Comparison of ENCODE assay signal across 8 mouse cellular contexts in the genomic region with DNA sequence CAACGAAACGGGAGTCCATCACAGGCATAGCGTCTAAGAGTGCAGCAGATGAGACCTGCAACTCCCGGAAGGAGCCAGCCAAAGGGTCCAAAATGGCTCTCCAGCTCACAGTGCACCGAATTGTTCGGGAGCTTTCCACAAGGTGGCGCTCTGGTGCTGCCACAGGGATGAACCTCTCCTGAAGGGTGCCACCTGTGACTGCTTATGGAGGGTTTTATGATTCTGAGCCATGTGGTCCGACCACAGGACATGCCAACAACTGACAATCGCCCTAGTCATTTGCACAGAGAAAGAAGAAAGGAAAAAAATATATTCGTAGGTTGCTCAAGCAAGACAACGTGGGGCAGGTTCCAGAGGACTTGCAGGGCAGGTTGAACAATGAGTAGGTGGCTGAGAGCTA.
DNase-seq lines count a peak whose midpoint lies in the region; ATAC-seq and TF ChIP-seq lines count a peak whose summit lies in the region.
"Had no signal": no experiment of that assay in that cellular context is flagged by ENCODE, and none has a peak within 500 bp of the region (broad histone marks: within the 10 kb centered on the region; RNA-seq: fewer than 3 reads in every experiment).

No protein-coding gene starts in this region.

- WGBS in hindbrain, embryonic 14.5 days = 48% methylated on average over 11 of the region's 11 CpGs

- H3K4me3 ChIP-seq in MEL (ENCODE audit: control insufficient read depth in 1 of 2, insufficient read depth in 1 of 2, low read depth in 2 of 2, low read length in 2 of 2) = peak overlapping the region; percentile 36 to 46
- no peak overlapping the region for H3K4me3 ChIP-seq in hindbrain, embryonic 14.5 days (replicated peaks; ENCODE audit: low read length)
- H3K4me3 ChIP-seq: neural tube, embryonic 13.5 days had no signal

- no peaks in the 10 kb centered on the region; a peak in 1 of 4 replicates for H3K4me1 ChIP-seq in MEL (ENCODE audit: control insufficient read depth in 1 of 2, insufficient read depth in 2 of 2, low read length in 2 of 2)
- H3K4me1 ChIP-seq in hindbrain, embryonic 14.5 days (replicated peaks; ENCODE audit: control insufficient read depth, insufficient read depth, low read length) = no peaks in the 10 kb centered on the region
- H3K4me1 ChIP-seq: neural tube, embryonic 13.5 days had no signal

- TF ChIP-seq RAD21 in MEL (IDR thresholded peaks at IDR 0.05; ENCODE audit: low read depth, low read length) = peak; percentile 100

- H3K9me3 ChIP-seq in MEL (replicated peaks; ENCODE audit: insufficient read depth, low read length) = no peaks in the 10 kb centered on the region
- no peaks in the 10 kb centered on the region for H3K9me3 ChIP-seq in hindbrain, embryonic 14.5 days (ENCODE audit: control insufficient read depth, low read length)
- H3K9me3 ChIP-seq: neural tube, embryonic 13.5 days had no signal

- H3K36me3 ChIP-seq in MEL (ENCODE audit: control insufficient read depth in 1 of 2, insufficient read depth in 2 of 2, low read length in 2 of 2) = no peaks in the 10 kb centered on the region
- no peaks in the 10 kb centered on the region for H3K36me3 ChIP-seq in hindbrain, embryonic 14.5 days (replicated peaks; ENCODE audit: control insufficient read depth, insufficient read depth)
- H3K36me3 ChIP-seq in splenic B cell, adult 2 months (ENCODE audit: control insufficient read depth, insufficient read depth, low read length, poor library complexity, severe bottlenecking) = no peaks in the 10 kb centered on the region
- H3K36me3 ChIP-seq: neural tube, embryonic 13.5 days had no signal

- TF ChIP-seq EP300 in MEL (IDR thresholded peaks at IDR 0.05; ENCODE audit: low read depth in 1 of 2, low read length in 2 of 2) = no peak; a peak in 1 of 4 replicates

- no peak overlapping the region for H3K4me2 ChIP-seq in hindbrain, embryonic 14.5 days (replicated peaks)
- H3K4me2 ChIP-seq: neural tube, embryonic 13.5 days had no signal

- DNase-seq in MEL (ENCODE audit: low read depth, low spot score) = peak; percentile 96
- DNase-seq in adrenal gland, postnatal 36 days = peak; percentile 38 to 52
- DNase-seq in fat pad, adult 2 months (ENCODE audit: extremely low read depth, low read depth, low spot score) = peak; percentile 78
- DNase-seq in hindbrain, embryonic 14.5 days (ENCODE audit: low spot score) = peak; percentile 80
- peak; percentile 83 to 92 for DNase-seq in layer of hippocampus, postnatal 25 days (ENCODE audit: extremely low spot score in 1 of 2, low spot score in 1 of 2)
- peak; percentile 68 for DNase-seq in splenic B cell, adult 2 months (ENCODE audit: low read depth, low spot score)

- H3K79me2 ChIP-seq in MEL (ENCODE audit: control insufficient read depth, insufficient read depth, low read length, poor library complexity) = no peaks in the 10 kb centered on the region

- 0 out of 2 replicates have a peak, but pooled peaks have one; percentile 27 for ATAC-seq in hindbrain, embryonic 14.5 days (ENCODE audit: low FRiP score)
- ATAC-seq in megakaryocyte-erythroid progenitor cell, adult 5-6 weeks (replicated peaks; ENCODE audit: low FRiP score, low TSS enrichment, poor library complexity, severe bottlenecking) = peak; percentile 93

- no peak for TF ChIP-seq POLR2A in MEL (IDR thresholded peaks at IDR 0.05; ENCODE audit: control insufficient read depth in 1 of 2, insufficient read depth in 1 of 2, low read depth in 1 of 2, low read length in 2 of 2, poor library complexity in 1 of 2)

- H3K27me3 ChIP-seq in MEL (ENCODE audit: control insufficient read depth in 1 of 2, insufficient read depth in 2 of 2, low read length in 2 of 2) = no peaks in the 10 kb centered on the region; a peak in 1 of 4 replicates
- no peaks in the 10 kb centered on the region for H3K27me3 ChIP-seq in hindbrain, embryonic 14.5 days (ENCODE audit: control insufficient read depth, insufficient read depth, low read length)
- no peaks in the 10 kb centered on the region for H3K27me3 ChIP-seq in splenic B cell, adult 2 months (ENCODE audit: control insufficient read depth, insufficient read depth, low read length, poor library complexity, severe bottlenecking)
- H3K27me3 ChIP-seq: neural tube, embryonic 13.5 days had no signal

- no peak overlapping the region for H3K27ac ChIP-seq in MEL (ENCODE audit: control insufficient read depth, low read depth, low read length)
- no peak overlapping the region for H3K27ac ChIP-seq in hindbrain, embryonic 14.5 days
- H3K27ac ChIP-seq: neural tube, embryonic 13.5 days had no signal

- TF ChIP-seq CTCF in MEL (IDR thresholded peaks at IDR 0.05 in 2 of 3, conservative IDR thresholded peaks at IDR 0.05 in 1 of 3; ENCODE audit: control insufficient read depth in 1 of 3, insufficient read depth in 1 of 3, low read depth in 2 of 3, low read length in 3 of 3, poor library complexity in 1 of 3, severe bottlenecking in 1 of 3) = peak; percentile 99 to 100 (median 99); a peak in 5 of 6 replicates

- H3K9ac ChIP-seq in MEL (ENCODE audit: control insufficient read depth, low read depth, low read length, poor library complexity, severe bottlenecking) = peak overlapping the region; percentile 38; the same call in 1 of the 2 replicates
- H3K9ac ChIP-seq in hindbrain, embryonic 14.5 days = no peak overlapping the region
- H3K9ac ChIP-seq: neural tube, embryonic 13.5 days had no signal

TF ChIP-seq in MEL, 35 proteins besides CTCF, POLR2A, EP300 and RAD21:
- TF ChIP-seq BHLHE40 (IDR thresholded peaks at IDR 0.05; ENCODE audit: borderline replicate concordance, low read depth, low read length) (0 out of 2 replicates have a peak, but pooled peaks have one; percentile 21), POLR2AphosphoS2 (IDR thresholded peaks at IDR 0.05; ENCODE audit: low read length) (no peak), ZMIZ1 (IDR thresholded peaks at IDR 0.05; ENCODE audit: low read depth, low read length) (no peak), NELFE (IDR thresholded peaks at IDR 0.05; ENCODE audit: low read depth, low read length) (no peak; the same call in 1 of the 2 replicates), TBP (IDR thresholded peaks at IDR 0.05; ENCODE audit: low read depth, low read length) (no peak), USF1 (IDR thresholded peaks at IDR 0.05; ENCODE audit: low read depth, low read length) (no peak), MXI1 (IDR thresholded peaks at IDR 0.05; ENCODE audit: low read depth, low read length) (peak; percentile 81), NRF1 (IDR thresholded peaks at IDR 0.05; ENCODE audit: insufficient read depth, low read depth, low read length, poor library complexity, severe bottlenecking) (no peak), KAT2A (conservative IDR thresholded peaks at IDR 0.05; ENCODE audit: low read depth, low read length) (no peak), CHD2 (IDR thresholded peaks at IDR 0.05; ENCODE audit: low read length) (no peak), ZKSCAN1 (IDR thresholded peaks at IDR 0.05; ENCODE audit: low read depth, low read length) (no peak), TAL1 (IDR thresholded peaks at IDR 0.05; ENCODE audit: low read length) (no peak), MYB (IDR thresholded peaks at IDR 0.05; ENCODE audit: low read depth, low read length) (no peak), SMC3 (IDR thresholded peaks at IDR 0.05; ENCODE audit: low read depth, low read length) (peak; percentile 98), MYC (IDR thresholded peaks at IDR 0.05; ENCODE audit: low read depth, low read length) (peak; percentile 93), USF2 (IDR thresholded peaks at IDR 0.05; ENCODE audit: borderline replicate concordance in 1 of 2, insufficient read depth in 1 of 2, low read depth in 1 of 2, low read length in 2 of 2) (no peak), JUND (IDR thresholded peaks at IDR 0.05; ENCODE audit: low read depth, low read length) (no peak), CHD1 (IDR thresholded peaks at IDR 0.05; ENCODE audit: low read depth, low read length) (no peak), MAZ (IDR thresholded peaks at IDR 0.05; ENCODE audit: low read depth, low read length) (no peak), ETS1 (IDR thresholded peaks at IDR 0.05; ENCODE audit: low read depth, low read length) (no peak), POLR2AphosphoS5 (IDR thresholded peaks at IDR 0.05; ENCODE audit: borderline replicate concordance, low read depth, low read length) (no peak), MAFK (IDR thresholded peaks at IDR 0.05; ENCODE audit: borderline replicate concordance, low read depth, low read length) (no peak), HCFC1 (IDR thresholded peaks at IDR 0.05; ENCODE audit: low read depth, low read length) (peak; percentile 36; the same call in 1 of the 2 replicates), MAX (IDR thresholded peaks at IDR 0.05; ENCODE audit: low read length) (peak; percentile 78), MEF2A (IDR thresholded peaks at IDR 0.05; ENCODE audit: extremely low read depth, insufficient replicate concordance, low read depth, low read length, poor library complexity, severe bottlenecking) (no peak), GATA1 (IDR thresholded peaks at IDR 0.05; ENCODE audit: low read depth, low read length) (no peak), GABPA (IDR thresholded peaks at IDR 0.05; ENCODE audit: low read depth, low read length) (no peak), SIN3A (IDR thresholded peaks at IDR 0.05; ENCODE audit: low read length) (0 out of 2 replicates have a peak, but pooled peaks have one; percentile 47), ZC3H11A (IDR thresholded peaks at IDR 0.05; ENCODE audit: low read depth, low read length) (peak; percentile 97), TCF12 (IDR thresholded peaks at IDR 0.05; ENCODE audit: low read depth, low read length) (no peak), UBTF (IDR thresholded peaks at IDR 0.05; ENCODE audit: borderline replicate concordance, insufficient read depth, low read depth, low read length) (no peak), E2F4 (IDR thresholded peaks at IDR 0.05; ENCODE audit: borderline replicate concordance, low read depth, low read length) (no peak), ELF1 (IDR thresholded peaks at IDR 0.05; ENCODE audit: low read depth, low read length) (peak; percentile 76), ZNF384 (IDR thresholded peaks at IDR 0.05; ENCODE audit: low read depth, low read length) (no peak), RCOR1 (IDR thresholded peaks at IDR 0.05; ENCODE audit: low read depth, low read length) (0 out of 2 replicates have a peak, but pooled peaks have one; percentile 17)

Comparison
In these comparisons a context has a peak if more than half of its experiments do, and no peak if none do; other contexts are left out.
1. DNase-seq: peak in every context shown above with its lines; median percentile 96 in MEL; 88 in layer of hippocampus, postnatal 25 days; 80 in hindbrain, embryonic 14.5 days; 78 in fat pad, adult 2 months; 68 in splenic B cell, adult 2 months; 45 in adrenal gland, postnatal 36 days.